Mouse (Mus musculus) limb, embryonic 12.5 days (tissue): Measurements from ENCODE around the gene Lysmd3. TPM values are rescaled to one million over a fixed set of nuclear protein-coding genes. Genes with fewer than 3 reads are reported as not detected.

ENCODE experiments used
- ATAC-seq: fragments of 200-750 bp; cut with Nextera tagmentation; 2 replicates; pipeline ENCODE4 v1.8.0; 2017; ENCODE audit warnings: low read depth, moderate TSS enrichment; ENCODE audit not compliant: insufficient number of reproducible peaks, insufficient read depth, low FRiP score, low TSS enrichment
- H3K27ac ChIP-seq: fragments of 300-500 bp; sonication (generic); 2 replicates; pipeline ENCODE4 v1.5.1; 2016; ENCODE audit warnings: mild to moderate bottlenecking, moderate library complexity
- H3K27me3 ChIP-seq: fragments of 300-500 bp; sonication (generic); 2 replicates; pipeline ENCODE4 v1.6.1; 2016; ENCODE audit warnings: mild to moderate bottlenecking, moderate library complexity
- H3K36me3 ChIP-seq: fragments of 300-500 bp; sonication (generic); 2 replicates; pipeline ENCODE4 v1.6.1; 2016; ENCODE audit warnings: mild to moderate bottlenecking, moderate library complexity
- H3K4me1 ChIP-seq: fragments of 300-500 bp; sonication (generic); replicated peaks from 2 replicates; pipeline ENCODE4 v1.6.1; 2016
- H3K4me2 ChIP-seq: fragments of 300-500 bp; sonication (generic); 2 replicates; pipeline ENCODE4 v1.6.1; 2016; ENCODE audit warnings: mild to moderate bottlenecking, moderate library complexity
- H3K4me3 ChIP-seq: fragments of 300-500 bp; sonication (generic); replicated peaks from 2 replicates; pipeline ENCODE4 v1.5.1; 2016; ENCODE audit warnings: mild to moderate bottlenecking
- H3K9ac ChIP-seq: fragments of 300-500 bp; sonication (generic); replicated peaks from 2 replicates; pipeline ENCODE4 v1.6.1; 2016; ENCODE audit warnings: mild to moderate bottlenecking, moderate library complexity
- H3K9me3 ChIP-seq: fragments of 300-500 bp; sonication (generic); 2 replicates; pipeline ENCODE4 v1.6.1; 2016; ENCODE audit warnings: mild to moderate bottlenecking, moderate library complexity
- WGBS: fragments of 180-500 bp; shearing (Covaris S2); methylation state at CpG from one replicate; pipeline ENCODE4 v1.1.7; 2016; 5-methylcytosine and 5-hydroxymethylcytosine counted together
- polyA plus RNA-seq: library from polyadenylated mRNA; unstranded; fragments of >200 nt; fragmentation: Nextera tagmentation; extraction: Ambion mirVana; gene quantifications from 2 replicates; pipeline ENCODE4 v1.2.1, GENCODE M21; 2016

The Lysmd3 gene
- polyA plus RNA-seq, 1 experiment from 2014 or later = 24.5 TPM

DNA sequence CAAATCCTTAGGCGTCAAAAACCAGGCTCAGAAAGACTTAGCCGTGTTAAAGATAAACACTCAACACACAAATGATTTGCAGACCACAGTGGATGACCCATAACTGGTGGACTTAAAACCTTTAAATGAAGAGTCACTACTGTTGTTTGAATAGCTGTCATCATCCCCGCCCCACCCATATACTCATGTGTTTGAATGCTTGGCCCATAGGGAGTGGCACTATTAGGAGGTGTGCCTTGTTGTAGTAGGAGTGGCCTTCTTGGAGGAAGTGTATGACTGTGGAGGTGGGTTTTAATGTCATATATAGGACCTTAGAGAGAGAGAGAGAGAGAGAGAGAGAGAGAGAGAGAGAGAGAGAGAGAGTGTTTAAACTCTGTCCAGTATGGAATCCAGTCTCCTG lies 25.6 kb downstream of the Lysmd3 start:
- H3K4me1 ChIP-seq = 0 out of 2 replicates have a peak, but pooled peaks cover 3% of the 10 kb centered on the region
- H3K27me3 ChIP-seq = no peaks in the 10 kb centered on the region
- no peak for ATAC-seq
- H3K4me2 ChIP-seq = no peak overlapping the region
- H3K9ac ChIP-seq = no peak overlapping the region
- H3K36me3 ChIP-seq = peaks cover 5% of the 10 kb centered on the region; the same call in 1 of the 2 replicates
- 97% methylated on average over 3 of the region's 3 CpGs for WGBS
- H3K27ac ChIP-seq = no peak overlapping the region
- no peak overlapping the region for H3K4me3 ChIP-seq
- no peaks in the 10 kb centered on the region for H3K9me3 ChIP-seq

DNA sequence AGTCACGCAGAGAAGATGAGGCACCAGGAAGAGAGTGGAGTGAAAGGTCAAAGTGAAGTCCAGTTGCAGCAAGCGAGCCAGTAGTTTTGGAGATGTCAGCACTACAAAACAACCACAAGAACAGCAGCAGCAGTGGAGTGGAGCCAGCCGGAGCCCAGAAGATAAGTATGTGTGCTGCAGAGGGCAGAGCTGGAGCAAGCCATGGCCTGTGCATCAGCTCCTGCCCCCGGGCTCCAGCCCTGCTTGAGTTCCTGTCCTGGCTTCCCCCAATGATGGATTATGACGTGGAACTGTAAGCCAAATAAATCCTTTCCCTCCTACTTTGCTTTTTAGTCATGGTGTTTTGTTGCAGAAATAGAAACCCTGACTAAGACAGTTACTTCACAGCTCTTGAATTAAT lies 26.8 kb downstream of the Lysmd3 start:
- H3K36me3 ChIP-seq = peaks cover 5% of the 10 kb centered on the region; the same call in 1 of the 2 replicates
- H3K9ac ChIP-seq = no peak overlapping the region
- H3K9me3 ChIP-seq = no peaks in the 10 kb centered on the region
- no peaks in the 10 kb centered on the region for H3K27me3 ChIP-seq
- H3K4me1 ChIP-seq = 0 out of 2 replicates have a peak, but pooled peaks cover 3% of the 10 kb centered on the region
- no peak overlapping the region for H3K4me3 ChIP-seq
- H3K27ac ChIP-seq = no peak overlapping the region
- WGBS = 75% methylated on average over 5 of the region's 5 CpGs
- H3K4me2 ChIP-seq = no peak overlapping the region
- no peak for ATAC-seq

DNA sequence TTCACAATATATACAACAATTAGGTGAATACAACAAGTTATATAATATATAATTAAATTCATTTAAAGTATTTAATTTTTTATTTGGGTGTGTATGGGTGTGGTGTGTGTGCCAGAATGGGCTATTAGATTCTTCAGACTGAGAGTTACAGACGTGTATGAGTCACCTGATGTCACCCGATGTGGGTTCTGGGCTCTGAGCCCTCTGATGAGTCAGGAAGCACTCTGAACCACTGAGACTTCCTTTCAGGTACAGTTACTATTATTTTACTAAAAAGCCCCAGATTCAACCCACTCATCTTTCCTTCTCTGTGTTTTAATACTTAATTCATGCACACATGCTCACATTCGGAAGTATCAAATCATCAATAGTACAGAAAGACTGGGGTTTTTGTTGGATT lies 27.4 kb downstream of the Lysmd3 start:
- no peak overlapping the region for H3K4me2 ChIP-seq
- 88% methylated on average over 3 of the region's 3 CpGs for WGBS
- H3K9ac ChIP-seq = no peak overlapping the region

DNA sequence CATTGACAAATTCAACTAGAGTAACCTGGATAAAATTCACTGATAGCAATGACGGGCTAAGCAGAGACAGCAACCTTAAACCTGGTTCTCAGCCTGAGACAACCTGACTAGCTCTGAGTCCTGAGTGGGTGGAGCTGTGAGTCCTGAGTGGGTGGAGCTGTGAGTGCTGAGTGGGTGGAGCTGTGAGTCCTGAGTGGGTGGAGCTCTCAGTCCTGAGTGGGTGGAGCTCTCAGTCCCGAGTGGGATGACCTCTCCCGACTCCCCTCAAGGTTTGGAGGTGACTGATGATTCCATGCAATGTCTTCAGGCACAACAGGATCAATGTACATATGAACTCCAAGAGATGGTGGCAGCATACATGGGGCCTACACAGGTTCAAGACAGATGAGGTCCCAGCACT lies 32.1 kb downstream of the Lysmd3 start:
- WGBS = 96% methylated on average over 3 of the region's 3 CpGs
- Histone ChIP-seq H3K4me2 (no peak overlapping the region), H3K4me3 (no peak overlapping the region), H3K36me3 (peaks cover 10% of the 10 kb centered on the region; the same call in 1 of the 2 replicates), H3K9ac (no peak overlapping the region), H3K27ac (no peak overlapping the region), H3K9me3 (no peaks in the 10 kb centered on the region), H3K27me3 (no peaks in the 10 kb centered on the region), H3K4me1 (no peaks in the 10 kb centered on the region)
- ATAC-seq = no peak

More for the DNA sequence above, 27.4 kb downstream of the Lysmd3 start:
- H3K4me1 ChIP-seq = 0 out of 2 replicates have a peak, but pooled peaks cover 3% of the 10 kb centered on the region
- H3K27me3 ChIP-seq = no peaks in the 10 kb centered on the region
- H3K4me3 ChIP-seq = no peak overlapping the region
- no peaks in the 10 kb centered on the region for H3K9me3 ChIP-seq
- ATAC-seq = no peak
- no peak overlapping the region for H3K27ac ChIP-seq
- peaks cover 10% of the 10 kb centered on the region; the same call in 1 of the 2 replicates for H3K36me3 ChIP-seq

DNA sequence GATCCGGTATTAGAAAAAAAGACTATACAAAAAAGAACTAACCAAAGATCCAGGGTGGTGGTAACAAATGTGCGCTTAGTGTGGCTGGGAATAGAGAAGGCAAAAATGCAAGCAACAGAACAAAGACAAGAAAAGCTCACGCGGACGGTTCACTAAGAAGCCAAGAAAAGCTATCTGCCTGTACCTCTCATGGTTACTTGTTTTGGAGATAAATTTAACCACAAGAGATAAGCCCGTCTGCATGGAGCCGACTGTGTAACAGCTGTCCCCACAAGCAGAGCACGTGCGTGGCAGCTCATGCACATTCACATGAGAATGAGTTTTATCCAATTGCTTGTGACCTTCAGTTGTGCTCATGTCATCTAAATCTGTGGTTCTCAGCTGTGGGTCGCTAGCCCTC lies 33.0 kb downstream of the Lysmd3 start:
- ATAC-seq = no peak
- WGBS = 90% methylated on average over 10 of the region's 10 CpGs
- Histone ChIP-seq H3K4me3 (no peak overlapping the region), H3K4me1 (no peaks in the 10 kb centered on the region), H3K36me3 (peaks cover 10% of the 10 kb centered on the region; the same call in 1 of the 2 replicates), H3K9me3 (no peaks in the 10 kb centered on the region), H3K4me2 (no peak overlapping the region), H3K27me3 (no peaks in the 10 kb centered on the region), H3K9ac (no peak overlapping the region), H3K27ac (no peak overlapping the region)

DNA sequence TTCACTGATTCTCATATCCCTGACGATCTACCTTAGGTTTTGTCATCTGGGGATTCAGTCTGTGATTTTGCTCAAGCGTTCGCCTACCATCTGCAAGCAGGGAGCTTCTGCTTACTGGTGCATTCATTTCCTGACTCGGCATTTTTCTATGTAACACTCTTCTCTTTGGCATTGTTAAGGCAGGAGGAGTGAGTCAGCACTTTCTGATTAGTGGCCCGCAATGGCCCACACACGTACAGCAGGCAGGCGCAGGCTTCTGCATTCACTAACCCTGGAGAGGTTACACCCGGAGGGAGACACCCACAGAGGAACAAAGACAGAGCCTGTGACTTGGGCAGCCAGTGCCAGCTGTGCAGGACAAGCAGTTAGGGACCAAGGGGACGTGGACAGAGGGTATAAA lies 34.1 kb downstream of the Lysmd3 start:
- Histone ChIP-seq H3K4me1 (no peaks in the 10 kb centered on the region), H3K4me3 (no peak overlapping the region), H3K27me3 (no peaks in the 10 kb centered on the region), H3K4me2 (no peak overlapping the region), H3K9ac (no peak overlapping the region), H3K36me3 (peaks cover 10% of the 10 kb centered on the region; the same call in 1 of the 2 replicates), H3K27ac (no peak overlapping the region), H3K9me3 (no peaks in the 10 kb centered on the region)
- 76% methylated on average over 9 of the region's 9 CpGs for WGBS
- no peak for ATAC-seq

DNA sequence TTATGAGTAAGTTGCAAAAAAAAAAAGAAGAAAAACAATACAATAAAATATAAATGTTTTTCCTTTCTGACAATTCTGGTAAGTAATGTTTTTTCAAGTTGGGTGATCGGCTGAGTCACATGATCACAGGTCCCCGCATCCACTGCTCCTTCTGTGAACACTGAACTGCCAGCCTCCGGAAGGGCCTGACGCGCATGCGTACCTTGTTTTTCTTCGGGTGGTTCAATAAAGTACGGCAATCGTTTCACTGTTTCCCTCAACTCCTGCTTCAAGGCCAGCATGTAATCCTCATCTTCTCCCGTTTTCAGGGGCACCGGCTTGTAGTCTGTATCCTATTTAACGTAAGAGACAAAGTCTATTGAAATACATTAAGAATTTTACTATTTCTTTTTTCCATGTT lies 37.0 kb downstream of the Lysmd3 start:
- peaks cover 13% of the 10 kb centered on the region; the same call in 1 of the 2 replicates for H3K36me3 ChIP-seq
- 94% methylated on average over 12 of the region's 12 CpGs for WGBS
- H3K9me3 ChIP-seq = no peaks in the 10 kb centered on the region
- H3K27ac ChIP-seq = no peak overlapping the region
- H3K4me3 ChIP-seq = no peak overlapping the region
- H3K4me1 ChIP-seq = no peaks in the 10 kb centered on the region
- no peak overlapping the region for H3K4me2 ChIP-seq
- H3K9ac ChIP-seq = no peak overlapping the region
- no peak for ATAC-seq
- no peaks in the 10 kb centered on the region for H3K27me3 ChIP-seq

DNA sequence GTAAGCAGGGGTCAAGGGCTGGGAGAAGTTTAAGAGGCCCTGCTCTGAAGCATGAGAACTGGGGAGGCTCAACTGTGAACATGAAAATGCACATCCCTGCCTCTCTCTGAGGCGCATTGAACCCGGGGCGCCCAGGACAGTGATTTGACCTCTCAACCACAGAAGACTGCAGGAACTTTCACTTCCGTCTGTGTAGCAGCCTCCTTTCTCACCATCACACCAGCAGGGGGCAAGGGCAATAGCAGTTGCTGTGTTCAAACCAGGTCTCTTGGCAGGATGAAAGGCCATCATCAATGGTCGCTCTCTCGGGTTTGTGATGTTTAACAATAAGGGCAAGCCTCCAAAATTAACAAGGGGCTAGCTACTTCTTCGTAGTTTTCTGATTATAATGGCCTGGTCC lies 45.7 kb downstream of the Lysmd3 start:
- no peaks in the 10 kb centered on the region for H3K9me3 ChIP-seq
- no peak overlapping the region for H3K27ac ChIP-seq
- ATAC-seq = no peak
- H3K36me3 ChIP-seq = no peaks in the 10 kb centered on the region
- H3K27me3 ChIP-seq = no peaks in the 10 kb centered on the region
- 76% methylated on average over 7 of the region's 7 CpGs for WGBS
- H3K4me2 ChIP-seq = no peak overlapping the region
- no peaks in the 10 kb centered on the region for H3K4me1 ChIP-seq
- H3K9ac ChIP-seq = no peak overlapping the region
- no peak overlapping the region for H3K4me3 ChIP-seq

DNA sequence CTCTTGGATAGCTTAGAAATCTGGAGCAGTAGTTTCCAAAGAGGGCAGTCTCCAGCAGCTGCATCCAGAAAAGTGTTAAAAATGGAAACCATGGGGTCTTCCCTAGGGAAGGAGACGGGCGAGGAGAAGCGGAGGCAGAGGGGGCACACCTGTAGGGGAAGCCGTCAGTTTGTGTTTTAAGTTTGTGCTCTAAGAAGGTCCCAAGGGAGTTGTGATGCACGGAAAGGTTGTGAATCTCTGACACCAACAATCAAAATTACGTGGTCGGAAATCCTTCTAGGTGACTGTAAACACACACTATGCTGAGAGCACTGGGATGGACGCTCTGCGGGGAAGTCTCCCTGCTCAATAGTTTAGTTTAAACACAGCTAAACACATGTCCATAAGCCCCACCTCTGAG lies 46.2 kb downstream of the Lysmd3 start:
- Histone ChIP-seq H3K4me2 (no peak overlapping the region), H3K4me1 (no peaks in the 10 kb centered on the region), H3K4me3 (no peak overlapping the region), H3K27me3 (no peaks in the 10 kb centered on the region), H3K9ac (no peak overlapping the region), H3K27ac (no peak overlapping the region), H3K9me3 (no peaks in the 10 kb centered on the region), H3K36me3 (no peaks in the 10 kb centered on the region)
- ATAC-seq = no peak
- 83% methylated on average over 9 of the region's 9 CpGs for WGBS

DNA sequence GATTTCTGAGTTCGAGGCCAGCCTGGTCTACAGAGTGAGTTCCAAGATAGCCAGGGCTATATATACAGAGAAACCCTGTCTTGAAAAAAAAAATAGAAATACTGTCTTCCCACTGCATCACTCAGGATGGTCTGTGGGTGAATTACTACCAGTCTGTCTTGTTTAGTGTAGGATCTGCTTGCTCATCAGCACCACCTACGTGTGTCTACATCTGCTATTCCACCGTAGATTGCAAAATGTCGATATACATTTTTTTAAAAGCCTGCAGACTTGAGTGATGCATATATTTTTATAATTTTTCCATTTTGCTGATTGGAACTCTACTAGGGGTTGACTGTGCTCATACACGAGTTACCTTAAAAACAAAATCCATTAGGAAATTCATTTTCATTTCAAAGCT lies 48.8 kb downstream of the Lysmd3 start:
- H3K36me3 ChIP-seq = no peaks in the 10 kb centered on the region
- H3K27me3 ChIP-seq = no peaks in the 10 kb centered on the region
- H3K9ac ChIP-seq = no peak overlapping the region
- no peak for ATAC-seq
- H3K27ac ChIP-seq = no peak overlapping the region
- no peaks in the 10 kb centered on the region; the same call in 1 of the 2 replicates for H3K4me1 ChIP-seq
- H3K9me3 ChIP-seq = no peaks in the 10 kb centered on the region
- H3K4me3 ChIP-seq = no peak overlapping the region
- WGBS = 95% methylated on average over 5 of the region's 5 CpGs
- H3K4me2 ChIP-seq = no peak overlapping the region

DNA sequence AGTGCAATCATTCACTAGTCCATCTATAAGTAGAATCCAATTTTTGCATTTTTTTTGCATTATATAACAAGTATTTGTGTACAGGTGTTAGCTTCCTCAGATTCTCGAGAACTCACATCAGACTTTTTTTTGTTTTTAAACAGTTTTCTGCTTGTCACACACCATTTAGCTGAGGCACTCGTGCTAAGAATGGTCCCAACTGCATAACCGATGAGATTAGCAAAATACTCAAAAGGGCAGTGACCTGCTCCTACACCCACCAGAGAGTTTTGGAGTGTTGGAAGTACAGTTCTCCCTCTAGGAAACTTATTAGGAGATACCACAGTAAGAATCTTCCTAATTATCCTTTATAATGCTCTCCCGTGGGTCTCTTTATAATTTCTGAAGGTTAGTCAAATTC lies 52.3 kb downstream of the Lysmd3 start:
- H3K4me1 ChIP-seq = peaks cover 5% of the 10 kb centered on the region
- ATAC-seq = no peak
- H3K27me3 ChIP-seq = no peaks in the 10 kb centered on the region
- H3K36me3 ChIP-seq = no peaks in the 10 kb centered on the region
- no peak overlapping the region for H3K27ac ChIP-seq
- peak overlapping the region; percentile 96 for H3K4me2 ChIP-seq
- no peak overlapping the region; the same call in 1 of the 2 replicates for H3K9ac ChIP-seq
- no peaks in the 10 kb centered on the region for H3K9me3 ChIP-seq
- peak overlapping the region; percentile 73 for H3K4me3 ChIP-seq
- 41% methylated on average over 4 of the region's 4 CpGs for WGBS

DNA sequence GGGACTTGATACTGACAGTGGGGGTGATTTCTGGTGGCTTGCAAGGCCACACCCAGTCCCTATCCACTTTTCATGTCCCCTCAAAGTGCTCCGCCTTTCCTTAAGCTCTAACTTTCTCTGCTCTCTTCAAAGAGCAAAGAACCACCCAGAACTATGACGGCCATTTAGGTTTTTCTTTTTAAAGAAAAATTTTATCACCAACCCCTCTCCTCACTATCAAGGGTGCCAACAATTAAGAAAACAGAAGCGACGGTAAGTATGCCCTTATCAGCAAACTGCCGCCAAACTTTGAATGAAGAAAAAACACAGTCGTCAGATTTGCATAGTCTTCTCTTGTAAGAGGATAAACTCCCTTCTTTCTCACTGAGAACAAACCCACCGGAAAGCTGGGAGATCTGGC lies 52.8 kb downstream of the Lysmd3 start:
- Histone ChIP-seq H3K36me3 (no peaks in the 10 kb centered on the region), H3K27me3 (no peaks in the 10 kb centered on the region), H3K4me2 (peak overlapping the region; percentile 96), H3K27ac (peak overlapping the region; percentile 62; the same call in 1 of the 2 replicates), H3K9me3 (no peaks in the 10 kb centered on the region), H3K9ac (peak overlapping the region; percentile 72), H3K4me3 (peak overlapping the region; percentile 73), H3K4me1 (peaks cover 5% of the 10 kb centered on the region)
- under 1% methylated on average over 7 of the region's 7 CpGs for WGBS
- ATAC-seq = no peak
